Mouse (Mus musculus) retina, embryonic 14.5 days (tissue): ENCODE results near the gene Lsg1.

Source experiments
- DNase-seq: peaks from one replicate; pipeline ENCODE4 v3.0.0-alpha.2; 2015; ENCODE audit warnings: low spot score

Lsg1 gene

GRCm38 (mm10) chr16:30517666-30518283 lies 69.6 kb downstream of the Lsg1 start:
- no peak for DNase-seq

GRCm38 (mm10) chr16:30516993-30517392 lies 70.4 kb downstream of the Lsg1 start:
- no peak for DNase-seq

- no peak for DNase-seq
These were observed 72.0 kb downstream of the Lsg1 start for GRCm38 (mm10) chr16:30515418-30515817.

- no peak for DNase-seq
These were observed 74.1 kb downstream of the Lsg1 start for GRCm38 (mm10) chr16:30513050-30514024.

GRCm38 (mm10) chr16:30512375-30513049 lies 74.9 kb downstream of the Lsg1 start:
- DNase-seq, result no peak

GRCm38 (mm10) chr16:30511563-30512340 lies 75.6 kb downstream of the Lsg1 start:
- no peak for DNase-seq

GRCm38 (mm10) chr16:30510504-30511451 lies 76.6 kb downstream of the Lsg1 start:
- peak; percentile 93 for DNase-seq
